Mouse (Mus musculus): ENCODE measurements around the gene Nav2.

The Nav2 gene

GRCm38 (mm10) chr7:49134396-49134795, 225.9 kb downstream of the Nav2 start:
- in situ Hi-C loops (cut with MboI; ENCODE audit: low sequenced_read_pairs) = no loop called here

- in situ Hi-C loops (cut with MboI; ENCODE audit: low sequenced_read_pairs) = no loop called here
These were observed 231.2 kb downstream of the Nav2 start for GRCm38 (mm10) chr7:49139762-49140161.

- in situ Hi-C loops (cut with MboI; ENCODE audit: low sequenced_read_pairs) = no loop called here
These were observed 235.4 kb downstream of the Nav2 start for GRCm38 (mm10) chr7:49143966-49144365.

- in situ Hi-C loops (cut with MboI; ENCODE audit: low sequenced_read_pairs) = no loop called here
These were observed 237.5 kb downstream of the Nav2 start for GRCm38 (mm10) chr7:49145749-49146670.

GRCm38 (mm10) chr7:49152297-49152696, 243.8 kb downstream of the Nav2 start:
- in situ Hi-C loops (cut with MboI; ENCODE audit: low sequenced_read_pairs) = no loop called here

GRCm38 (mm10) chr7:49152713-49153112, 244.2 kb downstream of the Nav2 start:
- in situ Hi-C loops (cut with MboI; ENCODE audit: low sequenced_read_pairs) = no loop called here

- in situ Hi-C loops (cut with MboI; ENCODE audit: low sequenced_read_pairs) = no loop called here
These were observed 250.3 kb downstream of the Nav2 start for GRCm38 (mm10) chr7:49158641-49159381.

GRCm38 (mm10) chr7:49159646-49160555, 251.4 kb downstream of the Nav2 start:
- in situ Hi-C loops (cut with MboI; ENCODE audit: low sequenced_read_pairs) = no loop called here

- in situ Hi-C loops (cut with MboI; ENCODE audit: low sequenced_read_pairs) = no loop called here
These were observed 253.6 kb downstream of the Nav2 start for GRCm38 (mm10) chr7:49162079-49162478.

- in situ Hi-C loops (cut with MboI; ENCODE audit: low sequenced_read_pairs) = no loop called here
These were observed 255.3 kb downstream of the Nav2 start for GRCm38 (mm10) chr7:49163789-49164188.

GRCm38 (mm10) chr7:49164868-49165267, 256.4 kb downstream of the Nav2 start:
- in situ Hi-C loops (cut with MboI; ENCODE audit: low sequenced_read_pairs) = no loop called here

- in situ Hi-C loops (cut with MboI; ENCODE audit: low sequenced_read_pairs) = no loop called here
These were observed 264.4 kb downstream of the Nav2 start for GRCm38 (mm10) chr7:49172926-49173325.

- in situ Hi-C loops (cut with MboI; ENCODE audit: low sequenced_read_pairs) = no loop called here
These were observed 267.4 kb downstream of the Nav2 start for GRCm38 (mm10) chr7:49175784-49176409.

GRCm38 (mm10) chr7:49176590-49177201, 268.2 kb downstream of the Nav2 start:
- in situ Hi-C loops (cut with MboI; ENCODE audit: low sequenced_read_pairs) = no loop called here

- in situ Hi-C loops (cut with MboI; ENCODE audit: low sequenced_read_pairs) = no loop called here
These were observed 269.7 kb downstream of the Nav2 start for GRCm38 (mm10) chr7:49178217-49178616.

GRCm38 (mm10) chr7:49181010-49181409, 272.5 kb downstream of the Nav2 start:
- in situ Hi-C loops (cut with MboI; ENCODE audit: low sequenced_read_pairs) = no loop called here

GRCm38 (mm10) chr7:49182427-49182826, 273.9 kb downstream of the Nav2 start:
- in situ Hi-C loops (cut with MboI; ENCODE audit: low sequenced_read_pairs) = no loop called here

- in situ Hi-C loops (cut with MboI; ENCODE audit: low sequenced_read_pairs) = no loop called here
These were observed 275.2 kb downstream of the Nav2 start for GRCm38 (mm10) chr7:49183696-49184095.

- in situ Hi-C loops (cut with MboI; ENCODE audit: low sequenced_read_pairs) = no loop called here
These were observed 277.5 kb downstream of the Nav2 start for GRCm38 (mm10) chr7:49185991-49186390.

GRCm38 (mm10) chr7:49189364-49189763, 280.8 kb downstream of the Nav2 start:
- in situ Hi-C loops (cut with MboI; ENCODE audit: low sequenced_read_pairs) = no loop called here

Measured in CH12F3 (cell line).